Mouse (Mus musculus): ENCODE measurements at regions not wholly inside any gene's neighbourhood (a gene's known extent, or its start where the extent isn't known, plus 50 kb on each side); places are given as distances from the start of the nearest gene placed in this dataset.

- DNase-seq = no peak
Measured at GRCm38 (mm10) chr2:9443103-9443502, 437.9 kb upstream of the 4930412O13Rik start.

- DNase-seq = no peak
Measured at GRCm38 (mm10) chr2:9445826-9446225, 435.2 kb upstream of the 4930412O13Rik start.

GRCm38 (mm10) chr2:9464413-9464812, 416.6 kb upstream of the 4930412O13Rik start:
- DNase-seq = no peak

DNA sequence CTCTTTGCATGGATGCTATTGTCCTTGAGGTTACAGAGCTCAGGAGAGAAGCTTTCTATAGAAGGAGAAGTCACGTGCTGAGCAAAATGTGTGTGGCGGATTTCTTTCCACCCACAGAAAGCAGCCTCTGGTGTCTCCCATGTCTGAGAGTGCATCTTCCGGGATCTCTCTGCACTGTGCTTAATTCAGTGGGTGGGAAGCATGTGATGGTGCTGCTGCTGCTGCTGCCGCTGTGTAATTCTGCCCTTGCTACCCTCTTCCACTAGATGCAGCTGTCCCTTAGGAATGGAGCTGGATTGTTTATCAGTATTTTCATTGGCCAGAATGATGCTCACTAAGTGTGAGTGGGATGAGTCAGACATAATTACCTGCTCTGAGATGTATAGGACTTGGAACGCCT, 416.2 kb upstream of the 4930412O13Rik start:
- DNase-seq = no peak

- no peak for DNase-seq
Measured at GRCm38 (mm10) chr2:9467573-9467972, 413.5 kb upstream of the 4930412O13Rik start.

DNA sequence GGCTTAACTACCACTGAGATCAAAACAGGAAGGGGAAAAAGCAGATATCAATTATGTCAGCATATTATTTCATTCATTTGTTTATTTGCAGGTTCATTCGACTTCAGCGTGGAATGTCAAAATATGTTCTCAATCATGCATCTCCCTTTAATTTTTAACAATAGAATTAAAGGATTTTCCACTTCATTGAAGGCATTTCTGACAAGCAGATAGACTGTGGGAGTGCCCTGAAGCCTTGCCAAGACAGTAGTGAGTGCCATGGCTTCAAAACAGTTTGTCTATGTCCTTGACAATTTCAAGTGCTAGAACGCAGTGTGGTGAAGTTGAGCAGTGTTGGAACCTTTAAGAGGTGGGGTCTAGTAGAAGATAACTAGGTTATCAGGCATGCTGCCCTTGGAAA, 412.4 kb upstream of the 4930412O13Rik start:
- peak in 1 of 2 experiments; percentile 11 for DNase-seq

- DNase-seq = no peak
Measured at GRCm38 (mm10) chr2:9481678-9482345, 399.2 kb upstream of the 4930412O13Rik start.

DNA sequence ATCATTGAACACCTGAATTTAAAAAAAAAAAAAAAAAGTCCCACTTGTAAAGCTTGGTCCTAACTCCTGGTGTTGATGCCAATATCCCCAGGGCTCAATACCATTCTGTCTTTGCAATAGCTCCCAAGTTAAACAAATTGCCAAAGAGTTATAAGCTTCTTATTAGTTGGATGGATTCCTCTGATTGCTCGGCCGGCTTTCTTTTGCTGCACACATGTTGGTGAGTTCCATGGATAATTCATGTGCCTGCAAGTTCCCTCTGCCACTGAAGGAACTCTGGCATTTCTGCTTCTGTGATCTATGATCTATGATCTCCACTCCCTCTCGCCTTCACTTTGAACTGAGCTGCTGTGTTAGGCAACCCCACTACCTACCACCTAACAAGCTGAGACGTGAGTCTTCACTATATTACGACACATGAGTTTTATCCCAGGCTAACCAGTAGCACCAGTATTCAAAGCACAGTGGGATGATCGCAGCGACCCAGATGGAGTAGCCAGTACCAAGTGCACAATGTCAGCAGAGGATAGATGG, 393.6 kb upstream of the 4930412O13Rik start:
- no peak for DNase-seq

DNA sequence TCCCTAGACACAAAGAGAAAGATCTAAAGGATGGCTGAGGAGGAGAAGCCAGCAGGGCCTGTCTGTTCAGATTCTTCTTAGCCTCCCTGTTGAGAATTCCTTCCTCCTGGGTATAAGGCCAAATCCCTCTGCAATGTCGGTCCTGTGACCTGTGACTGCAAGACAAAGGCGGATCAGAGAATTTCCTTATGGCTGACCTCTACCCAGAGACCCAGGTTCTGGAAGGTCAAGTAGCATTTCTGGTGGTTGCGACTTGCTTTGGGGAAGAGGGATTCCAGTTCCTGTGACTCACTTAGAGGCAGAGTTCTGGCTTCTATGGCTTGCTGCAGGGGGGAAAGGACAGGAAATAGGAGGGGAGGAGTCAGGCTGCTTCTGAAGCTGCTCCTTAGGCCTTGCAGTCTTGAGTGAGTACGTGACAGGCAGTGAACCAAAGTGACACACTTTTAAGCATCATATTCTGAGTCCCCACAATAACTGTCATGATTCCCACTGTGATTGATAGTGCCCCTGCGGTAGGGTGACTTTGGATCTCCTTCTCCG, 387.4 kb upstream of the 4930412O13Rik start:
- DNase-seq = no peak

DNA sequence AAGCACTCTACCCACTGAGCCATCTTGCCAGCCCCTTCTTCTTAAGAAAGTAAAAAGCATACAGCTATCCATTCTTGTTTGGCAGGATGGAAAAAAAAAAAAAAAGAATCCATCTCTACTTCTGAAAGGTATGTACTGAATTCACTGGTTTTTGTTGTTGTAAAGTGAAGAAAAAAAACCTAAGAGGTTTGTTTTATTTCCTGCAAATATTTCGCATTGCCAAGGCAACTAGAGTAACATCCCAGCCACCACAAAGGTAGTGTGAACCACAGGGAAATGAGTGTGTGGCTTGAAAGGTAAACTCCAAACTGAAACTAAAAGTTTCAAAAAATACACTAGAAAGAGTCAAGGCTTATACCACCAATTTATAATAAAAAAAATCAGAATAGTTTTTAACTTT, 361.0 kb upstream of the 4930412O13Rik start:
- no peak for DNase-seq

GRCm38 (mm10) chr2:9525910-9526309, 355.1 kb upstream of the 4930412O13Rik start:
- DNase-seq = no peak

DNA sequence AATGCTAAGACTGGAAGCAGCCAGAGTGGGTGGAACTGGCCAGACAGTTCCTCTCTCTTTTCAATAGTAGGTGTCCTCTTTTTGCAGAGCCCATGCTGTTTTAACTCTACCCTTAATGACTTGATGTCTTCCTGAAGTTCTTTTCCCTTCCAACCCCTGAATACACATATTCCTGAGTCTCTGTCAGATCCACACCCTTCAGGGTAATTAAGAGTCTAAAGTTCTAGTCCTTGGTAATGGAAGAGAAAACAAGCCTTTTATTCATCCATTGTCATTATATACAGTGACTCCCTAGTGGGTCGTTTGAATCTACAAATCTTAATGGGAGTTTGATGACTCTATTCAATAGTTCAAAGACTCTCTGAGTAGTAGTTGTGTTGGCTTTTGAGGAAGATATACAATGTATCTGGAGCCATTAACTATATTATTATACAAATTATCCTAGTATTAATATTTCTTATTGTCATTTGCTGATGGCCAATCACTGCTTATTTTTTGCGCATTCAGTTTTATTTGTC, 345.9 kb upstream of the 4930412O13Rik start:
- DNase-seq = no peak

GRCm38 (mm10) chr2:9547771-9548590, 333.1 kb upstream of the 4930412O13Rik start:
- no peak for DNase-seq

DNA sequence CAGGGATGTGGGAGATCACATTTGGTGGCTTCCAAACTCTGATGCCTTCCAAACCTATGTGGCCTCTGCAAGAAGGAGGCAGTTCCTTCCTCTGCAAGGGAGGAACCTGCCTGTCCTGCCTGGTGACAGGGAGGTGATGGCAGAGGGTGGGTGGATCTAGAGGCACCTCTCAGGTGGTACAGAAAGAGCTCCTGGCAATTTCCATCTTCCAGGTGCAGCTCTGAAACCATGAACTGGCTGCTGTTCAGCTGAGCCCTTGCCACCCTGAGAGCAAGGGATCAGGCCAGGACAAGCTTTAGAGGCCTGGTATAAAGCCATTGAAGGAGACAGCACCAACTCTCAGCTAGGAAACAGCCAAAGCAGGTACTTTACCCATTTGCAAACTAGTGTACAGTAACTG, 327.7 kb upstream of the 4930412O13Rik start:
- DNase-seq = no peak

GRCm38 (mm10) chr2:9564487-9565043, 316.5 kb upstream of the 4930412O13Rik start:
- DNase-seq = no peak

- no peak for DNase-seq
Measured at GRCm38 (mm10) chr2:9569220-9569619, 311.8 kb upstream of the 4930412O13Rik start.

GRCm38 (mm10) chr2:9574196-9574595, 306.9 kb upstream of the 4930412O13Rik start:
- DNase-seq = peak; percentile 23 to 41

- DNase-seq = no peak
Measured at GRCm38 (mm10) chr2:9574651-9575050, 306.4 kb upstream of the 4930412O13Rik start.

- DNase-seq = no peak
Measured at GRCm38 (mm10) chr2:9577868-9578267, 303.2 kb upstream of the 4930412O13Rik start.

DNA sequence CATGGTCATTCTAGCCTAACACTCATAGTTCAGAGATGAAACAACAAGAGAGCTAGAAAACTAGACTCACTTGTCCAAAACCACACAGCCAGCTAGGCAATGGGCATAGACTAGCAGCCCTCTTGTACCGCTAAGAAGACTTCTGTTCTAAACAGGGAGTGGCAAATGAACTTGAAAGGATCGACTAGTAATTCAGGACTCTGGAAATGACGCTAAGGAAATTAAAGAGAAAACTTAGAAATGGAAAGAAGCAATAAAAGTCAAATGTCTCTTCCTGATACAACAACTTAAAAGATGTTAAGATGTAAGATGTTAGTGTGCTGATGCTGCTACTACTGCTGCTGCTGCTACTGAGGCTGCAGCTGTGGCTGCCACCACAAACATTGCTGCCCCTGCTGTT, 293.7 kb upstream of the 4930412O13Rik start:
- no peak for DNase-seq

GRCm38 (mm10) chr2:9589200-9589599, 291.9 kb upstream of the 4930412O13Rik start:
- DNase-seq = no peak

- DNase-seq = no peak
Measured at GRCm38 (mm10) chr2:9592531-9592930, 288.5 kb upstream of the 4930412O13Rik start.

- no peak for DNase-seq
Measured at GRCm38 (mm10) chr2:9593931-9594330, 287.1 kb upstream of the 4930412O13Rik start.

All from kidney, adult 8-10 months (tissue).